Mouse (Mus musculus): ENCODE results near the gene Pla2g16. TPM values are rescaled to one million over a fixed set of nuclear protein-coding genes. Genes with fewer than 3 reads are reported as not detected.

Gene Pla2g16
- polyA plus RNA-seq, 1 experiment from 2014 or later = 17.1 TPM

GRCm38 (mm10) chr19:7531906-7532305 lies 25.4 kb upstream of the Pla2g16 start:
- Histone ChIP-seq H3K27me3 (ENCODE audit: control insufficient read depth, insufficient read depth, low read depth, low read length) (no peaks in the 10 kb centered on the region), H3K4me1 (replicated peaks; ENCODE audit: control insufficient read depth, insufficient read depth, low read length) (no peaks in the 10 kb centered on the region), H3K9me3 (ENCODE audit: control insufficient read depth, low read length) (no peaks in the 10 kb centered on the region), H3K4me3 (ENCODE audit: low read length) (no peak overlapping the region), H3K4me2 (ENCODE audit: low read depth, low read length) (no peak overlapping the region), H3K27ac (ENCODE audit: low read length) (no peak overlapping the region), H3K9ac (ENCODE audit: low read length) (no peak overlapping the region), H3K36me3 (ENCODE audit: control insufficient read depth, insufficient read depth, low read length) (peaks cover 27% of the 10 kb centered on the region)
- 91% methylated on average over 5 of the region's 5 CpGs for WGBS
- ATAC-seq (ENCODE audit: low read depth) = no peak

GRCm38 (mm10) chr19:7533891-7534290 lies 23.4 kb upstream of the Pla2g16 start:
- Histone ChIP-seq H3K4me3 (ENCODE audit: low read length) (no peak overlapping the region), H3K27me3 (ENCODE audit: control insufficient read depth, insufficient read depth, low read depth, low read length) (no peaks in the 10 kb centered on the region), H3K4me1 (replicated peaks; ENCODE audit: control insufficient read depth, insufficient read depth, low read length) (no peaks in the 10 kb centered on the region), H3K9me3 (ENCODE audit: control insufficient read depth, low read length) (no peaks in the 10 kb centered on the region), H3K27ac (ENCODE audit: low read length) (no peak overlapping the region), H3K36me3 (ENCODE audit: control insufficient read depth, insufficient read depth, low read length) (peaks cover 24% of the 10 kb centered on the region), H3K9ac (ENCODE audit: low read length) (no peak overlapping the region), H3K4me2 (ENCODE audit: low read depth, low read length) (no peak overlapping the region)
- 83% methylated on average over 5 of the region's 5 CpGs for WGBS
- ATAC-seq (ENCODE audit: low read depth) = no peak

DNA sequence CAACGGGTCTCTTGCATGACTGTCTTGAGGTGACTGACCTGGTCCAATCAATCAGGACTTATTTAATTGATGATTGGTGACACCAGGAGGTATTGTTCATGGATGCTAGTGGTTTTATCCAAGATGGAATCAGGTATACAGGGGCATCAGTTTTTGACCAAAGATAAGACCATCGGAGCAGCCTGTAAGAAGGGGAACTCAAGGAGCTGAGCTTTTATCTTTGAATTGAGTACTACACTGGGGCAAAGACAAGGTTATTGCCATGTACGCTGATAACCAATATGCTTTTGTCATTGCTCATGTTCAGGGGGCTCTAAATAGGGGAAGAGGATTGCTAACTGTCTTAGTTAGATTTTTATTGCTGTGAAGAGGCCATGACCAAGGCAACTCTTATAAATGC lies 8.3 kb upstream of the Pla2g16 start:
- H3K9me3 ChIP-seq (ENCODE audit: control insufficient read depth, low read length) = no peaks in the 10 kb centered on the region
- H3K4me2 ChIP-seq (ENCODE audit: low read depth, low read length) = no peak overlapping the region
- H3K36me3 ChIP-seq (ENCODE audit: control insufficient read depth, insufficient read depth, low read length) = no peaks in the 10 kb centered on the region
- H3K9ac ChIP-seq (ENCODE audit: low read length) = no peak overlapping the region
- no peak overlapping the region for H3K27ac ChIP-seq (ENCODE audit: low read length)
- 83% methylated on average over 3 of the region's 3 CpGs for WGBS
- no peak for ATAC-seq (ENCODE audit: low read depth)
- peaks cover 15% of the 10 kb centered on the region; the same call in 1 of the 2 replicates for H3K4me1 ChIP-seq (replicated peaks; ENCODE audit: control insufficient read depth, insufficient read depth, low read length)
- H3K27me3 ChIP-seq (ENCODE audit: control insufficient read depth, insufficient read depth, low read depth, low read length) = no peaks in the 10 kb centered on the region
- H3K4me3 ChIP-seq (ENCODE audit: low read length) = no peak overlapping the region

GRCm38 (mm10) chr19:7551550-7552300 lies 5.5 kb upstream of the Pla2g16 start:
- WGBS = 16% methylated on average over 4 of the region's 4 CpGs
- no peak overlapping the region for H3K9ac ChIP-seq (ENCODE audit: low read length)
- H3K4me3 ChIP-seq (ENCODE audit: low read length) = no peak overlapping the region
- H3K27me3 ChIP-seq (ENCODE audit: control insufficient read depth, insufficient read depth, low read depth, low read length) = no peaks in the 10 kb centered on the region
- no peaks in the 10 kb centered on the region for H3K9me3 ChIP-seq (ENCODE audit: control insufficient read depth, low read length)
- H3K4me1 ChIP-seq (replicated peaks; ENCODE audit: control insufficient read depth, insufficient read depth, low read length) = peaks cover 15% of the 10 kb centered on the region; the same call in 1 of the 2 replicates
- H3K36me3 ChIP-seq (ENCODE audit: control insufficient read depth, insufficient read depth, low read length) = no peaks in the 10 kb centered on the region
- H3K27ac ChIP-seq (ENCODE audit: low read length) = peak overlapping the region; percentile 41
- ATAC-seq (ENCODE audit: low read depth) = peak; percentile 72
- no peak overlapping the region for H3K4me2 ChIP-seq (ENCODE audit: low read depth, low read length)

- WGBS = 44% methylated on average over 2 of the region's 2 CpGs
- H3K4me3 ChIP-seq (ENCODE audit: low read length) = no peak overlapping the region
- no peak overlapping the region for H3K9ac ChIP-seq (ENCODE audit: low read length)
- no peaks in the 10 kb centered on the region for H3K9me3 ChIP-seq (ENCODE audit: control insufficient read depth, low read length)
- H3K4me2 ChIP-seq (ENCODE audit: low read depth, low read length) = no peak overlapping the region
- peak; percentile 58 for ATAC-seq (ENCODE audit: low read depth)
- no peak overlapping the region for H3K27ac ChIP-seq (ENCODE audit: low read length)
- peaks cover 15% of the 10 kb centered on the region; the same call in 1 of the 2 replicates for H3K4me1 ChIP-seq (replicated peaks; ENCODE audit: control insufficient read depth, insufficient read depth, low read length)
- H3K27me3 ChIP-seq (ENCODE audit: control insufficient read depth, insufficient read depth, low read depth, low read length) = no peaks in the 10 kb centered on the region
- H3K36me3 ChIP-seq (ENCODE audit: control insufficient read depth, insufficient read depth, low read length) = no peaks in the 10 kb centered on the region
Observed at GRCm38 (mm10) chr19:7552301-7552673, 5.0 kb upstream of the Pla2g16 start.

- H3K9me3 ChIP-seq (ENCODE audit: control insufficient read depth, low read length) = no peaks in the 10 kb centered on the region
- H3K4me2 ChIP-seq (ENCODE audit: low read depth, low read length) = no peak overlapping the region
- H3K27me3 ChIP-seq (ENCODE audit: control insufficient read depth, insufficient read depth, low read depth, low read length) = no peaks in the 10 kb centered on the region
- H3K27ac ChIP-seq (ENCODE audit: low read length) = no peak overlapping the region
- ATAC-seq (ENCODE audit: low read depth) = no peak
- H3K4me1 ChIP-seq (replicated peaks; ENCODE audit: control insufficient read depth, insufficient read depth, low read length) = peaks cover 15% of the 10 kb centered on the region; the same call in 1 of the 2 replicates
- H3K4me3 ChIP-seq (ENCODE audit: low read length) = no peak overlapping the region
- no peak overlapping the region for H3K9ac ChIP-seq (ENCODE audit: low read length)
- no peaks in the 10 kb centered on the region for H3K36me3 ChIP-seq (ENCODE audit: control insufficient read depth, insufficient read depth, low read length)
Observed at GRCm38 (mm10) chr19:7553441-7553840, 3.8 kb upstream of the Pla2g16 start.

GRCm38 (mm10) chr19:7554881-7555280 lies 2.4 kb upstream of the Pla2g16 start:
- H3K27ac ChIP-seq (ENCODE audit: low read length) = no peak overlapping the region
- H3K4me3 ChIP-seq (ENCODE audit: low read length) = no peak overlapping the region
- H3K4me1 ChIP-seq (replicated peaks; ENCODE audit: control insufficient read depth, insufficient read depth, low read length) = peaks cover 15% of the 10 kb centered on the region; the same call in 1 of the 2 replicates
- no peak overlapping the region for H3K9ac ChIP-seq (ENCODE audit: low read length)
- no peaks in the 10 kb centered on the region for H3K36me3 ChIP-seq (ENCODE audit: control insufficient read depth, insufficient read depth, low read length)
- WGBS = 72% methylated on average over 4 of the region's 4 CpGs
- H3K27me3 ChIP-seq (ENCODE audit: control insufficient read depth, insufficient read depth, low read depth, low read length) = no peaks in the 10 kb centered on the region
- no peak overlapping the region for H3K4me2 ChIP-seq (ENCODE audit: low read depth, low read length)
- H3K9me3 ChIP-seq (ENCODE audit: control insufficient read depth, low read length) = no peaks in the 10 kb centered on the region
- ATAC-seq (ENCODE audit: low read depth) = no peak

- H3K27me3 ChIP-seq (ENCODE audit: control insufficient read depth, insufficient read depth, low read depth, low read length) = no peaks in the 10 kb centered on the region
- ATAC-seq (ENCODE audit: low read depth) = no peak
- no peak overlapping the region for H3K4me3 ChIP-seq (ENCODE audit: low read length)
- peaks cover 13% of the 10 kb centered on the region; the same call in 1 of the 2 replicates for H3K4me1 ChIP-seq (replicated peaks; ENCODE audit: control insufficient read depth, insufficient read depth, low read length)
- 94% methylated on average over 1 of the region's 1 CpGs for WGBS
- H3K9ac ChIP-seq (ENCODE audit: low read length) = no peak overlapping the region
- no peaks in the 10 kb centered on the region for H3K9me3 ChIP-seq (ENCODE audit: control insufficient read depth, low read length)
- no peaks in the 10 kb centered on the region for H3K36me3 ChIP-seq (ENCODE audit: control insufficient read depth, insufficient read depth, low read length)
- H3K27ac ChIP-seq (ENCODE audit: low read length) = no peak overlapping the region
- H3K4me2 ChIP-seq (ENCODE audit: low read depth, low read length) = no peak overlapping the region
Observed at GRCm38 (mm10) chr19:7556641-7557040, 618 bp upstream of the Pla2g16 start.

- WGBS = 4% methylated on average over 4 of the region's 4 CpGs
- Histone ChIP-seq H3K9ac (ENCODE audit: low read length) (peak overlapping the region; percentile 68), H3K27ac (ENCODE audit: low read length) (peak overlapping the region; percentile 19; the same call in 1 of the 2 replicates), H3K27me3 (ENCODE audit: control insufficient read depth, insufficient read depth, low read depth, low read length) (no peaks in the 10 kb centered on the region), H3K4me3 (ENCODE audit: low read length) (peak overlapping the region; percentile 56), H3K9me3 (ENCODE audit: control insufficient read depth, low read length) (no peaks in the 10 kb centered on the region), H3K36me3 (ENCODE audit: control insufficient read depth, insufficient read depth, low read length) (no peaks in the 10 kb centered on the region), H3K4me2 (ENCODE audit: low read depth, low read length) (peak overlapping the region; percentile 67), H3K4me1 (replicated peaks; ENCODE audit: control insufficient read depth, insufficient read depth, low read length) (peaks cover 2% of the 10 kb centered on the region; the same call in 1 of the 2 replicates)
- ATAC-seq (ENCODE audit: low read depth) = peak; percentile 35
Observed at GRCm38 (mm10) chr19:7557844-7558243, 585 bp downstream of the Pla2g16 start.

Measured in lung, embryonic 16.5 days (tissue).